Mouse (Mus musculus): ENCODE measurements around the gene Pgm2l1.

DNA sequence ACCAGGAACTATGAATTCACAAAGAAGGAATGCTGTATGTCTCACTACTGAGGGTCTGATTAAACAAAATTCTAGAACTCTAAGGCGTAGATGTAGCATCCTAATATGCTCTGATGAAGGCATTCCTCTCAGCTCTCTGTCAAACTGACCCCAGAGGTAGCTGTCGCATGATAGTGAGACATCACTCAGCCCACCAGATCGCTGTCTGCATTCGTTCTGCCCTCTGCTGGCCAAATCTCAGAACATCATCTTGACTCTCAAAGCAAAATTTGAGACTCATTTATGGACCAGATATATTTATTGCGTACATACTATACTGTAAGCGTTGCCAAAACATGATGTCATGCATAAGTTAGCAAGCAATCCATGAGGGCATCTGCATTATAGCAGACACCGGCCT, 39.6 kb upstream of the Pgm2l1 start:
- TF ChIP-seq POLR2A (IDR thresholded peaks at IDR 0.05; ENCODE audit: insufficient read length, low read depth) (no peak), CEBPB (IDR thresholded peaks at IDR 0.05; ENCODE audit: insufficient read depth, poor library complexity, severe bottlenecking) (no peak), USF1 (IDR thresholded peaks at IDR 0.05; ENCODE audit: low read depth) (no peak), SRF (IDR thresholded peaks at IDR 0.05; ENCODE audit: control insufficient read depth, insufficient read length, low read depth) (no peak), MYOG (IDR thresholded peaks at IDR 0.05; ENCODE audit: control insufficient read depth in 1 of 3, insufficient read depth in 1 of 3, insufficient read length in 2 of 3, low read depth in 2 of 3) (no peak), E2F4 (IDR thresholded peaks at IDR 0.05; ENCODE audit: insufficient read depth) (no peak), TCF12 (IDR thresholded peaks at IDR 0.05; ENCODE audit: insufficient read depth, poor library complexity, severe bottlenecking) (no peak), POLR2AphosphoS2 (IDR thresholded peaks at IDR 0.05; ENCODE audit: insufficient read length, low read depth) (no peak), MYOD1 (IDR thresholded peaks at IDR 0.05; ENCODE audit: control insufficient read depth in 1 of 3, insufficient read length in 2 of 3, low read depth in 2 of 3) (no peak)

Measured in myocyte (in vitro differentiated cells).